Comparison of ENCODE assay signal across 9 mouse cellular contexts in the genomic region with DNA sequence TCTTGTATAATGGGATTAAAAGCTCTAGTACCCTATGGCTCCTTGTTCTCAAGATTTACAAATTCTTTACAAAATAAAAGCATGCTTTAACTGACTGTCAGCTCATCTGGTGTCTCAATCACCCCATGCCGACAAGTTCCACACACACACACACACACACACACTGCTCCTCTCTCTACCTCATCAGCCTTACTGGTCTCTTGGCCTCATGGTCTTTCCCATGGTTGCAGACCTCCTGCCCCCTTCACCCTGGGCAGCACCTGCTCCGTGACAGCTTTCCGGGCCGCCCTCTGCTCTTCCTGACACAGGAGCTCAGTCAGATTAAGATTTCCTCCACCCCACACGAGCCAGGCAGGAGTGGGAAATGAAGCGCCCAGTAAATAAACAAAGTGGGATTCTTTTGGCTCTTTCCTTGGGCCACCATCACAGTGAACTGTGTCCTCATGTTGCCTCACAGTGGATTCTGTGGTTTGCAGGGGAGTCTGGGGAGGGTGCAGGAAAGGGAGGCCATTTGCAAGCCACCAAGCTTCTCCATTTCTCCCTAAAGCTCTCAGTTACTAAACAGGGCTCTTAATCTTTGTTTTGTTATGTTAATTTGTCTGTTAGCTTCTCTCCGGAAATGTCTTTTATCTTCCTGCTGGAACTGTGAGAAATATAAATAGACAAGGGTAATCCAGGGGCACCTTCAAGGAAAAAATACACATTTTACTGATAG.
DNase-seq lines count a peak whose midpoint lies in the region; ATAC-seq and TF ChIP-seq lines count a peak whose summit lies in the region.
"Had no signal": no experiment of that assay in that cellular context is flagged by ENCODE, and none has a peak within 500 bp of the region (broad histone marks: within the 10 kb centered on the region; RNA-seq: fewer than 3 reads in every experiment).

No protein-coding gene starts in this region.

- no peak overlapping the region for H3K4me2 ChIP-seq in forebrain, embryonic 14.5 days (ENCODE audit: low read length)
- no peak overlapping the region for H3K4me2 ChIP-seq in liver, postnatal 0 days (ENCODE audit: low read depth, low read length)
- H3K4me2 ChIP-seq in liver, embryonic 12.5 days: no peak overlapping the region
- no peak overlapping the region for H3K4me2 ChIP-seq in forebrain, embryonic 12.5 days
- peak overlapping the region; percentile 28 for H3K4me2 ChIP-seq in midbrain, embryonic 12.5 days (replicated peaks)

- WGBS in forebrain, embryonic 10.5 days: 18% methylated on average over 7 of the region's 7 CpGs
- 12% methylated on average over 7 of the region's 7 CpGs for WGBS in forebrain, embryonic 14.5 days
- WGBS in liver, postnatal 0 days (ENCODE audit: insufficient replicate concordance): 30% methylated on average over 7 of the region's 7 CpGs
- 20% methylated on average over 7 of the region's 7 CpGs for WGBS in liver, embryonic 12.5 days (ENCODE audit: insufficient replicate concordance)
- WGBS in forebrain, embryonic 12.5 days: 8% methylated on average over 7 of the region's 7 CpGs
- 4% methylated on average over 7 of the region's 7 CpGs for WGBS in midbrain, embryonic 12.5 days

- H3K9ac ChIP-seq in forebrain, embryonic 14.5 days (ENCODE audit: low read length): no peak overlapping the region
- H3K9ac ChIP-seq in liver, postnatal 0 days (replicated peaks): no peak overlapping the region
- no peak overlapping the region for H3K9ac ChIP-seq in liver, embryonic 12.5 days
- no peak overlapping the region for H3K9ac ChIP-seq in forebrain, embryonic 12.5 days
- no peak overlapping the region; the same call in 1 of the 2 replicates for H3K9ac ChIP-seq in midbrain, embryonic 12.5 days (replicated peaks)

- H3K4me1 ChIP-seq in forebrain, embryonic 10.5 days: peaks cover 70% of the 10 kb centered on the region
- H3K4me1 ChIP-seq in forebrain, embryonic 14.5 days (ENCODE audit: control insufficient read depth, insufficient read depth, low read length): peaks cover 17% of the 10 kb centered on the region
- peaks cover 18% of the 10 kb centered on the region for H3K4me1 ChIP-seq in liver, postnatal 0 days (ENCODE audit: insufficient read depth)
- H3K4me1 ChIP-seq in liver, embryonic 12.5 days: peaks cover 15% of the 10 kb centered on the region
- H3K4me1 ChIP-seq in forebrain, embryonic 12.5 days: peaks cover 46% of the 10 kb centered on the region
- H3K4me1 ChIP-seq in midbrain, embryonic 12.5 days: peaks cover 38% of the 10 kb centered on the region

- TF ChIP-seq CTCF in liver, postnatal 0 days (IDR thresholded peaks at IDR 0.05; ENCODE audit: low read depth): no peak

- H3K27me3 ChIP-seq in forebrain, embryonic 10.5 days (ENCODE audit: poor library complexity, severe bottlenecking): peaks cover 58% of the 10 kb centered on the region
- H3K27me3 ChIP-seq in forebrain, embryonic 14.5 days (replicated peaks; ENCODE audit: control insufficient read depth, insufficient read depth, low read length): no peaks in the 10 kb centered on the region
- H3K27me3 ChIP-seq in liver, postnatal 0 days (ENCODE audit: insufficient read depth, low read length): no peaks in the 10 kb centered on the region
- H3K27me3 ChIP-seq in liver, embryonic 12.5 days (replicated peaks): no peaks in the 10 kb centered on the region
- H3K27me3 ChIP-seq in forebrain, embryonic 12.5 days: peaks cover 19% of the 10 kb centered on the region; the same call in 1 of the 2 replicates
- peaks cover 67% of the 10 kb centered on the region for H3K27me3 ChIP-seq in midbrain, embryonic 12.5 days

- H3K27ac ChIP-seq in forebrain, embryonic 10.5 days: peak overlapping the region; percentile 42; the same call in 1 of the 2 replicates
- no peak overlapping the region for H3K27ac ChIP-seq in forebrain, embryonic 14.5 days (ENCODE audit: low read depth, low read length)
- peak overlapping the region; percentile 60 for H3K27ac ChIP-seq in liver, postnatal 0 days (ENCODE audit: low read depth)
- H3K27ac ChIP-seq in liver, embryonic 12.5 days: no peak overlapping the region
- peak overlapping the region; percentile 15; the same call in 1 of the 2 replicates for H3K27ac ChIP-seq in forebrain, embryonic 12.5 days
- peak overlapping the region; percentile 26 for H3K27ac ChIP-seq in midbrain, embryonic 12.5 days (replicated peaks)
- H3K27ac ChIP-seq: left cerebral cortex, adult 2 months had no signal

- H3K4me3 ChIP-seq in forebrain, embryonic 10.5 days: no peak overlapping the region; the same call in 1 of the 2 replicates
- no peak overlapping the region for H3K4me3 ChIP-seq in forebrain, embryonic 14.5 days (ENCODE audit: low read depth, low read length)
- no peak overlapping the region for H3K4me3 ChIP-seq in liver, postnatal 0 days (ENCODE audit: low read depth, low read length)
- H3K4me3 ChIP-seq in liver, embryonic 12.5 days: no peak overlapping the region
- no peak overlapping the region for H3K4me3 ChIP-seq in forebrain, embryonic 12.5 days (replicated peaks)
- no peak overlapping the region for H3K4me3 ChIP-seq in midbrain, embryonic 12.5 days
- H3K4me3 ChIP-seq: left cerebral cortex, adult 2 months had no signal

- H3K9me3 ChIP-seq in forebrain, embryonic 10.5 days: no peaks in the 10 kb centered on the region
- H3K9me3 ChIP-seq in forebrain, embryonic 14.5 days (replicated peaks; ENCODE audit: control insufficient read depth, low read length): no peaks in the 10 kb centered on the region
- H3K9me3 ChIP-seq in liver, postnatal 0 days (ENCODE audit: low read length): no peaks in the 10 kb centered on the region
- H3K9me3 ChIP-seq in liver, embryonic 12.5 days (replicated peaks): no peaks in the 10 kb centered on the region
- no peaks in the 10 kb centered on the region for H3K9me3 ChIP-seq in forebrain, embryonic 12.5 days
- no peaks in the 10 kb centered on the region for H3K9me3 ChIP-seq in midbrain, embryonic 12.5 days

- no peak for DNase-seq in forebrain, embryonic 10.5 days (ENCODE audit: extremely low spot score, low spot score)
- DNase-seq in forebrain, embryonic 14.5 days (ENCODE audit: low spot score): no peak
- DNase-seq in liver, postnatal 0 days: no peak
- DNase-seq in layer of hippocampus, adult 11-12 months (ENCODE audit: low spot score): no peak

- no peak for ATAC-seq in forebrain, embryonic 14.5 days
- 0 out of 2 replicates have a peak, but pooled peaks have one; percentile 17 for ATAC-seq in liver, postnatal 0 days
- no peak for ATAC-seq in liver, embryonic 12.5 days
- 0 out of 2 replicates have a peak, but pooled peaks have one; percentile 42 for ATAC-seq in forebrain, embryonic 12.5 days (ENCODE audit: low FRiP score)
- peak; percentile 73 for ATAC-seq in midbrain, embryonic 12.5 days (ENCODE audit: low FRiP score, low read depth)
- no peak for ATAC-seq in inflammation-experienced regulatory T-cells, adult 6 months

- no peak for TF ChIP-seq EP300 in liver, postnatal 0 days (IDR thresholded peaks at IDR 0.05; ENCODE audit: low read depth)

- H3K36me3 ChIP-seq in forebrain, embryonic 10.5 days (replicated peaks): peaks cover 23% of the 10 kb centered on the region
- no peaks in the 10 kb centered on the region for H3K36me3 ChIP-seq in forebrain, embryonic 14.5 days (ENCODE audit: control insufficient read depth, insufficient read depth, low read length)
- H3K36me3 ChIP-seq in liver, postnatal 0 days (replicated peaks; ENCODE audit: insufficient read depth, low read length): no peaks in the 10 kb centered on the region
- H3K36me3 ChIP-seq in liver, embryonic 12.5 days: 0 out of 2 replicates have a peak, but pooled peaks cover 11% of the 10 kb centered on the region
- 0 out of 2 replicates have a peak, but pooled peaks cover 3% of the 10 kb centered on the region for H3K36me3 ChIP-seq in forebrain, embryonic 12.5 days (replicated peaks)
- no peaks in the 10 kb centered on the region for H3K36me3 ChIP-seq in midbrain, embryonic 12.5 days

Comparison
In these comparisons a context has a peak if more than half of its experiments do, and no peak if none do; other contexts are left out.
1. H3K27ac ChIP-seq: peak in forebrain, embryonic 10.5 days (single experiment), liver, postnatal 0 days (single experiment), forebrain, embryonic 12.5 days (single experiment) and midbrain, embryonic 12.5 days (single experiment); none in forebrain, embryonic 14.5 days (single experiment) and liver, embryonic 12.5 days (single experiment).
2. ATAC-seq: peak in liver, postnatal 0 days (single experiment), forebrain, embryonic 12.5 days (single experiment) and midbrain, embryonic 12.5 days (single experiment); none in forebrain, embryonic 14.5 days (single experiment), liver, embryonic 12.5 days (single experiment) and inflammation-experienced regulatory T-cells, adult 6 months (single experiment).